Mouse (Mus musculus): ENCODE results near the gene Gramd1c. TPM values are rescaled to one million over a fixed set of nuclear protein-coding genes. Genes with fewer than 3 reads are reported as not detected.

Gene Gramd1c
- polyA plus RNA-seq, 1 experiment from 2014 or later = 7.3 TPM

DNA sequence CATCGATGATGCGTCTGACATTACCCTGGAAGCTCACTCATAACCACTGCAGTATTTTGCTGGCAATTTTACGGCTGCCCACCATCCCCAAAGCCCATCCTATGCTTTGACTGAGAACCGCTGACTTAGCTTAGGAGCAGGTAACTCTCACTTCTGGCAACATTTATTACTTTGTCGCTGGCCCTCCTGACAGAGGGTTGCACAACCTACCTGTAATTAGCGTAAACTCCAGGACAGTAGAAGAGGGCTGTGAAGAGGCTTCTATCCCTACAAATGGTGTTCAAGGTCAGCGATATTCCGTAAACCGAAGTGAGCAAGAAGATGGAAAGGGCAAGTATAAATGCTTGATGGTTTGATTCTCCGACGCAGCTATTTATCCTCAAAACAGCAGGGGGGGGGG lies 92.0 kb downstream of the Gramd1c start:
- WGBS = 94% methylated on average over 11 of the region's 11 CpGs
- Histone ChIP-seq H3K27me3 (ENCODE audit: insufficient read depth, low read length) (no peaks in the 10 kb centered on the region), H3K9ac (replicated peaks; ENCODE audit: low read length) (no peak overlapping the region), H3K4me2 (replicated peaks; ENCODE audit: low read depth, low read length) (no peak overlapping the region), H3K9me3 (ENCODE audit: low read length) (no peaks in the 10 kb centered on the region), H3K27ac (ENCODE audit: low read length) (no peak overlapping the region), H3K4me3 (ENCODE audit: low read length) (no peak overlapping the region), H3K36me3 (ENCODE audit: insufficient read depth, low read length) (no peaks in the 10 kb centered on the region), H3K4me1 (ENCODE audit: insufficient read depth, low read length) (no peaks in the 10 kb centered on the region)
- ATAC-seq (ENCODE audit: low FRiP score, low TSS enrichment) = no peak

DNA sequence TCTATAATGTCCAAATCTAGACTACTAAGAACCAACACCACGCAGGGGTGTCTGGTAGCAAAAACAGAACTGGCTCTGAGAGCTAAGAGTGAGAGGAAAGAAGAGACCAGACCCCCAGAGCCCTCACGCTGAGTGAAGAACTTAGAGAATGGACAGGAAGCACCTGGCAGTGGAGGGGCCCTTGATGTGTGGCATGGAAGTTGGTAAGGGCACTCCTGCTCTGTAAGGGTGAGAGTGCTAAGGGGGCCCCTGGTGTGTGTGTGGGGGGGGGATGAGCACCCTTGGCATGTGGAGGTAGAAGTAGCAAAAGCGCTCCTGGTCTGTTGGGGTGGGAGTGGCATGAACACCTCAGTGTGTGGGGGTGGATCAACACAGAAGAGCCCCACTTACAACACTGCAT lies 92.7 kb downstream of the Gramd1c start:
- WGBS = 85% methylated on average over 3 of the region's 3 CpGs
- no peaks in the 10 kb centered on the region for H3K9me3 ChIP-seq (ENCODE audit: low read length)
- ATAC-seq (ENCODE audit: low FRiP score, low TSS enrichment) = no peak
- H3K4me3 ChIP-seq (ENCODE audit: low read length) = no peak overlapping the region
- no peak overlapping the region for H3K9ac ChIP-seq (replicated peaks; ENCODE audit: low read length)
- H3K27me3 ChIP-seq (ENCODE audit: insufficient read depth, low read length) = no peaks in the 10 kb centered on the region
- H3K36me3 ChIP-seq (ENCODE audit: insufficient read depth, low read length) = no peaks in the 10 kb centered on the region
- H3K27ac ChIP-seq (ENCODE audit: low read length) = no peak overlapping the region
- H3K4me1 ChIP-seq (ENCODE audit: insufficient read depth, low read length) = no peaks in the 10 kb centered on the region
- H3K4me2 ChIP-seq (replicated peaks; ENCODE audit: low read depth, low read length) = no peak overlapping the region

DNA sequence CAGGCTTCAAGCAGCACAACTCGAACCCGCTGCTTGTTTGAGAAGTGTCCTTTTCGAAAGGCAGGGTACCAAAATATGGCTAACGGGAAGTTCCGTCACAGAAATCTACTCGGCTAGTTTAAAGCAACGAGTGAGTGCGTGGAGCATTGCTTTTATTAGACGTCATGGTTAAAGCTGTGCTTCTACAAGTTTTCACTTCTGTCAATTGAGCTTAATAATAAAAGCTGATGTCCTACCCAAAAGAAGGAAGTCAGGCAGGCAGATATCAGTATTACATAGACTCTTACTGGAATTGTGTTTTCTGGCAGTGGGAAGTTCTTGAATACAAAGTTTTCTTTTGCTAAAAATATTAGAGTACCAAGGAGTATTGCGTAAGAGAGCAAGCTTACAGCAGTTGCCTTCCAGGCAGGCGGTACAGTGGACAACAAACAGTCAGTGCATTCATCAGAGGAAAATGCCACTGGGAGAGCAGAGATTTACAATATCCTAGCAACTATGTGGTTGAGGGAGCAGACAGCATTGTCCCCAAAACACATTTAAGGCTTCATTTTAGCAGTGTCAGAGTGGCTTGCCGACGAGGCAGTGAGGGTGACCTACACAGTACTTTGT lies 97.3 kb downstream of the Gramd1c start:
- Histone ChIP-seq H3K27ac (ENCODE audit: low read length) (no peak overlapping the region), H3K4me3 (ENCODE audit: low read length) (no peak overlapping the region), H3K9ac (replicated peaks; ENCODE audit: low read length) (no peak overlapping the region), H3K4me2 (replicated peaks; ENCODE audit: low read depth, low read length) (no peak overlapping the region), H3K27me3 (ENCODE audit: insufficient read depth, low read length) (no peaks in the 10 kb centered on the region), H3K9me3 (ENCODE audit: low read length) (no peaks in the 10 kb centered on the region), H3K36me3 (ENCODE audit: insufficient read depth, low read length) (peaks cover 2% of the 10 kb centered on the region; the same call in 1 of the 2 replicates), H3K4me1 (ENCODE audit: insufficient read depth, low read length) (no peaks in the 10 kb centered on the region)
- ATAC-seq (ENCODE audit: low FRiP score, low TSS enrichment) = no peak
- 83% methylated on average over 13 of the region's 13 CpGs for WGBS

DNA sequence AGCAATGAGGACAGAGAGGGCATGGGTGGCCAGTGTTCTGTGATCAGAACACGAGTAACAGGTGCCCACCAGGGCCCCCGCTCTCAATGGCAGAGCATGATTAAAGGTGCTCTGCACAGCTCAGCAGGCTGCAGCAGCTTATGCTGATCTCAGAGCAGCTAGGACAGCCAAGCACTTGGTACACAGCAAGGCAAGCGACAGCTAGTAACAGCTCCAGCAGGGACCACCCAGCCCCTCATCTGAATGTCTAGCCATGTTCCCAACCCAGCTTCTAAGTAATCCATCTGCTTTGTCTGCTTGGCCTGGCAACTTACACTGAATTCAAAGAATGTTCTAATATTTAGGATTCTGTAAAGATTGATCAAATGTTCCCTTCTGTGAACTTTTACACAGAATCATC lies 99.4 kb downstream of the Gramd1c start:
- ATAC-seq (ENCODE audit: low FRiP score, low TSS enrichment) = no peak
- H3K4me3 ChIP-seq (ENCODE audit: low read length) = no peak overlapping the region
- H3K36me3 ChIP-seq (ENCODE audit: insufficient read depth, low read length) = peaks cover 6% of the 10 kb centered on the region; the same call in 1 of the 2 replicates
- no peaks in the 10 kb centered on the region for H3K9me3 ChIP-seq (ENCODE audit: low read length)
- 89% methylated on average over 3 of the region's 3 CpGs for WGBS
- no peak overlapping the region for H3K9ac ChIP-seq (replicated peaks; ENCODE audit: low read length)
- H3K4me2 ChIP-seq (replicated peaks; ENCODE audit: low read depth, low read length) = no peak overlapping the region
- no peaks in the 10 kb centered on the region for H3K4me1 ChIP-seq (ENCODE audit: insufficient read depth, low read length)
- no peak overlapping the region for H3K27ac ChIP-seq (ENCODE audit: low read length)
- no peaks in the 10 kb centered on the region for H3K27me3 ChIP-seq (ENCODE audit: insufficient read depth, low read length)

DNA sequence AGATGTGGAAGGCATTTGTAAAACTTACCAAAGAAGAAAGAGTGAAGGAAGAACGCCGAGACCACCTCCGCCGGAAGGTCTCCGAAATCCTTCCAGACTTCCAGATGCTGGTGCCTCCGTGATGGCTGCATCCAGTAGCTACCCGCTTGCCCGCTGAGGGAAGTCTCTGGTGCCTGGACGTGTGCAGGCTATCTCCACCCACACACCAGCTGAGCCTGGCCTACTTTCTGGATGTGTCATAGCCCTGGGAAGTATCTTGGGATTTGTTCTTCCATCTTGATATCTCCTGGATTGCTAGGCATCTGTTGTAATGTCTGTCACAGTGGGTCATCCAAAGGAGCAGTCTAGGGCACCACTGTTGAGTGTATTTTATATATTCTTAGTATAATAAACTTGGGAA lies 99.9 kb downstream of the Gramd1c start:
- Histone ChIP-seq H3K4me3 (ENCODE audit: low read length) (no peak overlapping the region), H3K4me1 (ENCODE audit: insufficient read depth, low read length) (no peaks in the 10 kb centered on the region), H3K27me3 (ENCODE audit: insufficient read depth, low read length) (no peaks in the 10 kb centered on the region), H3K4me2 (replicated peaks; ENCODE audit: low read depth, low read length) (no peak overlapping the region), H3K36me3 (ENCODE audit: insufficient read depth, low read length) (peaks cover 6% of the 10 kb centered on the region; the same call in 1 of the 2 replicates), H3K27ac (ENCODE audit: low read length) (no peak overlapping the region), H3K9ac (replicated peaks; ENCODE audit: low read length) (no peak overlapping the region), H3K9me3 (ENCODE audit: low read length) (no peaks in the 10 kb centered on the region)
- no peak for ATAC-seq (ENCODE audit: low FRiP score, low TSS enrichment)
- WGBS = 92% methylated on average over 9 of the region's 9 CpGs

DNA sequence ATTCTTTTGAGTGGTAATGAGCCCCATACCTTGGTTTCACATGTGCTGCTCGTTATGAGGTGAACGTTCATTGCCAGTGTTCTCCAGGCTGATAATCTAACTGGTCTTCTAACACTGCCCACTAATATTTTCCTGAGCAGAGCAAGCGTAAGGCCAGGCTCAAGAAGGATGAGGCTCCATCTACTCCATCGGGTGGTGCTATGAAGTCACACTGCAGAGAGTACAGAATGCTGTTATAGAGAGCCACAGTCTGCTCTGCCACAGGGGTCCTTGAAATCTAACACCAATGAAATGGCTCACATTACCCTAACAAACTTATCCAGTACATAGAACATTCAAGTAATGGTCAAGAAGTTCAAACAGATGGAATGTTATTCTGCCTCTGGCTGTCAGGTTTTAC lies 105.1 kb downstream of the Gramd1c start:
- Histone ChIP-seq H3K4me3 (ENCODE audit: low read length) (no peak overlapping the region), H3K4me1 (ENCODE audit: insufficient read depth, low read length) (no peaks in the 10 kb centered on the region), H3K27ac (ENCODE audit: low read length) (no peak overlapping the region), H3K9me3 (ENCODE audit: low read length) (no peaks in the 10 kb centered on the region), H3K9ac (replicated peaks; ENCODE audit: low read length) (no peak overlapping the region), H3K4me2 (replicated peaks; ENCODE audit: low read depth, low read length) (no peak overlapping the region), H3K27me3 (ENCODE audit: insufficient read depth, low read length) (no peaks in the 10 kb centered on the region), H3K36me3 (ENCODE audit: insufficient read depth, low read length) (peaks cover 7% of the 10 kb centered on the region; the same call in 1 of the 2 replicates)
- ATAC-seq (ENCODE audit: low FRiP score, low TSS enrichment) = no peak
- 82% methylated on average over 4 of the region's 4 CpGs for WGBS

DNA sequence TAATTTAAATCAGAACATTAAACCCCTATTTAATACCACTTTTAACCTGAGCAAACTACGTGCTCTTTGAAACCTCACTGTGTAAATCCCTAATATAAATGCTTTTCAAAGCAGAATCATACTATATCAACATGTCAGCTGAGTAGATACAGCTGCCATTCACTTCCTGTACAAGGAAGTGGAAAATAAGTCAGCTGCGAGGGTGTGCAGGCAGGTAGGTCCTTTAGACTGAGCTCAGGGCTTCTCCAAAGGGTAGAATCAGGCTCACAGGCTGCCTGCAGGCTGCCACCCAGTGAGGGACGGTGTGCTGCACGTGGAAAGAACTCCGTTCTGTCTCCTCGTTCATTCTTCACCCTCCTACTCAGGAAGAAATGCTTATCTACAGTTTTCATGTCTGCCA lies 108.2 kb downstream of the Gramd1c start:
- Histone ChIP-seq H3K27me3 (ENCODE audit: insufficient read depth, low read length) (no peaks in the 10 kb centered on the region), H3K9me3 (ENCODE audit: low read length) (no peaks in the 10 kb centered on the region), H3K4me2 (replicated peaks; ENCODE audit: low read depth, low read length) (no peak overlapping the region), H3K4me1 (ENCODE audit: insufficient read depth, low read length) (no peaks in the 10 kb centered on the region), H3K4me3 (ENCODE audit: low read length) (no peak overlapping the region), H3K36me3 (ENCODE audit: insufficient read depth, low read length) (0 out of 2 replicates have a peak, but pooled peaks cover 4% of the 10 kb centered on the region), H3K9ac (replicated peaks; ENCODE audit: low read length) (no peak overlapping the region), H3K27ac (ENCODE audit: low read length) (no peak overlapping the region)
- 69% methylated on average over 6 of the region's 6 CpGs for WGBS
- ATAC-seq (ENCODE audit: low FRiP score, low TSS enrichment) = no peak

DNA sequence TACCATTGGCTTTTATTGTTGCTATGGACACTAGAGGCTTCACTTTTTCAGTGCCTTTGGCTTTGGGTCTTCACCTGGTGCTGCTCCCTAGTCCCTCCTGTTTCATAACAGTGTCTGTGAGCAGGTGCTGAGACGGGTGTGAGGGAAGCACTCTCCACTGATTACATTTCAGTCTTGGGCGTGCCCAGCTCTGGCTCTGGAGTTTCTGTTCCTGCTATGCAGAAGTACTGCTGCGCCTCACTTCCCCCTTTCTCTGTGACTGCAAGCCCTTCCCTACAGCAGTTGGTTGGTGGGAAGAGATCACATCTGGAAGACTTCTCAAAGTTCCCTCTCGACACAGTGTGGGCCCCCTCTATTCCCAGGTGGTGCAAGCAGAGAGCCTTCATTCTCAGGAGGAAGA lies 111.6 kb downstream of the Gramd1c start:
- H3K36me3 ChIP-seq (ENCODE audit: insufficient read depth, low read length) = no peaks in the 10 kb centered on the region
- H3K27me3 ChIP-seq (ENCODE audit: insufficient read depth, low read length) = no peaks in the 10 kb centered on the region
- H3K4me3 ChIP-seq (ENCODE audit: low read length) = no peak overlapping the region
- no peak overlapping the region for H3K27ac ChIP-seq (ENCODE audit: low read length)
- H3K9ac ChIP-seq (replicated peaks; ENCODE audit: low read length) = no peak overlapping the region
- no peak for ATAC-seq (ENCODE audit: low FRiP score, low TSS enrichment)
- no peaks in the 10 kb centered on the region for H3K4me1 ChIP-seq (ENCODE audit: insufficient read depth, low read length)
- no peak overlapping the region for H3K4me2 ChIP-seq (replicated peaks; ENCODE audit: low read depth, low read length)
- H3K9me3 ChIP-seq (ENCODE audit: low read length) = no peaks in the 10 kb centered on the region
- 81% methylated on average over 4 of the region's 4 CpGs for WGBS

DNA sequence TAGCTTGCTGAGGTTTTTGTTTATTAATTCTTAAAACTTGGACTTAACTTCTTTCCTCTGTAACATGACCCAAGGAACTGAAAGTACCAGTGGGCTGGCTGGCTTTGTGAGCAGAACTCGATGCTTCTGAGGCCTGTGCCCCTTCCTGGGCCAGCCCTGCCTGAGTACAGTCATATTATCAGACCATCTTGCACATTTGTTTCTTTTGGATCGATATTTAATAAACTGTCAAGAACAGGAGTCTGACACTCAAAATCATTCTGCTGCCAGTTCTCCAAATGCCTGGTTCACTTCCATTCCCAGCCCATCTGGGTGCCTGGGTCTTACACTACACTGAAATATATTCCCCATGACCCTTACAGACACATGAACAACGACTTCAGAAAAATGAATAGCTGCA lies 117.3 kb downstream of the Gramd1c start:
- no peak for ATAC-seq (ENCODE audit: low FRiP score, low TSS enrichment)
- no peaks in the 10 kb centered on the region for H3K36me3 ChIP-seq (ENCODE audit: insufficient read depth, low read length)
- H3K4me2 ChIP-seq (replicated peaks; ENCODE audit: low read depth, low read length) = no peak overlapping the region
- H3K9me3 ChIP-seq (ENCODE audit: low read length) = no peaks in the 10 kb centered on the region
- no peaks in the 10 kb centered on the region for H3K4me1 ChIP-seq (ENCODE audit: insufficient read depth, low read length)
- no peak overlapping the region for H3K4me3 ChIP-seq (ENCODE audit: low read length)
- no peak overlapping the region for H3K9ac ChIP-seq (replicated peaks; ENCODE audit: low read length)
- H3K27me3 ChIP-seq (ENCODE audit: insufficient read depth, low read length) = no peaks in the 10 kb centered on the region
- 65% methylated on average over 3 of the region's 3 CpGs for WGBS
- no peak overlapping the region for H3K27ac ChIP-seq (ENCODE audit: low read length)

DNA sequence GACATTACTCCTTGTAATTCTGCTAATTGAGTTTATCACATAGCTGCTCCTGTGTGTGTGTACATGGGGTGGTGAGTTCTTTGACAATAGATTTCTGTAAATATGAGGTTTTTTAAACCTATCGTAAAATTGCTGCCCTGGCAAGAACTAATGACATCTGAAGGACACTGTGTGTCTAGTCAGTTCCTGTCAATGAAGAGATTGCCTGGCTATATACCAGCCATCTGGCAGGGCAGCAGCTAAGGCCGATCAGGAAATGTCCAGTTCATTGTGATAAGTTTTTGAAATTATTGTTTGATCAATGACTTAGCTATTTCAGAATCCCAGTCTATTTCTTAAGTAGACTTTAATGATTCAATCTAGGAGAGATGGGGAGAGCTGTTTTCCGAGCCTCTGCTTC lies 117.8 kb downstream of the Gramd1c start:
- no peaks in the 10 kb centered on the region for H3K9me3 ChIP-seq (ENCODE audit: low read length)
- 84% methylated on average over 3 of the region's 3 CpGs for WGBS
- no peak overlapping the region for H3K4me3 ChIP-seq (ENCODE audit: low read length)
- H3K9ac ChIP-seq (replicated peaks; ENCODE audit: low read length) = no peak overlapping the region
- no peaks in the 10 kb centered on the region for H3K36me3 ChIP-seq (ENCODE audit: insufficient read depth, low read length)
- no peak for ATAC-seq (ENCODE audit: low FRiP score, low TSS enrichment)
- no peaks in the 10 kb centered on the region for H3K4me1 ChIP-seq (ENCODE audit: insufficient read depth, low read length)
- no peaks in the 10 kb centered on the region for H3K27me3 ChIP-seq (ENCODE audit: insufficient read depth, low read length)
- no peak overlapping the region for H3K27ac ChIP-seq (ENCODE audit: low read length)
- no peak overlapping the region for H3K4me2 ChIP-seq (replicated peaks; ENCODE audit: low read depth, low read length)

All from kidney, embryonic 16.5 days (tissue).